Mouse (Mus musculus) bone marrow, adult 2 months (tissue): ENCODE measurements around the gene Dync1i1. TPM values are rescaled to one million over a fixed set of nuclear protein-coding genes. Genes with fewer than 3 reads are reported as not detected.
A peak's percentile ranks its signal among the peaks of the same experiment; 100 is the strongest.

Experiments
- H3K27ac ChIP-seq: fragments of 200-500 bp; 2 replicates; pipeline ENCODE4 v1.5.1; 2012; ENCODE audit warnings: low read depth, mild to moderate bottlenecking, control low read depth, inconsistent platforms, low read length; ENCODE audit not compliant: control insufficient read depth, poor library complexity, insufficient read depth
- H3K4me1 ChIP-seq: fragments of 200-500 bp; 2 replicates; pipeline ENCODE4 v1.6.1; 2011; ENCODE audit warnings: low read length; ENCODE audit not compliant: control insufficient read depth, insufficient read depth
- H3K4me3 ChIP-seq: fragments of 200-500 bp; replicated peaks from 2 replicates; pipeline ENCODE3; 2011; ENCODE audit warnings: mild to moderate bottlenecking, low read depth, low read length, control low read depth; ENCODE audit not compliant: control insufficient read depth
- CTCF ChIP-seq: fragments of 200-500 bp; IDR thresholded peaks from 2 replicates; pipeline ENCODE4 v1.5.1; 2011; ENCODE audit warnings: low read length, control low read depth; ENCODE audit not compliant: control insufficient read depth, insufficient read depth
- POLR2A ChIP-seq: fragments of 200-500 bp; IDR thresholded peaks from 2 replicates; pipeline ENCODE4 v1.6.1; 2011; ENCODE audit warnings: low read depth, mild to moderate bottlenecking, control low read depth, low read length, borderline replicate concordance; ENCODE audit not compliant: control insufficient read depth
- WGBS: fragments of 180-500 bp; shearing (Covaris S2); methylation state at CpG from one replicate; pipeline ENCODE4 v1.1.7; 2018; 5-methylcytosine and 5-hydroxymethylcytosine counted together
- polyA plus RNA-seq: library from polyadenylated mRNA; stranded (reverse); fragments of >200 nt; gene quantifications from 2 replicates; pipeline ENCODE4 v1.2.4, GENCODE M21; 2011; ENCODE audit warnings: low replicate concordance; ENCODE audit not compliant: missing spikeins, insufficient read depth, insufficient read length

The Dync1i1 gene
- polyA plus RNA-seq, 1 experiment: not detected

DNA sequence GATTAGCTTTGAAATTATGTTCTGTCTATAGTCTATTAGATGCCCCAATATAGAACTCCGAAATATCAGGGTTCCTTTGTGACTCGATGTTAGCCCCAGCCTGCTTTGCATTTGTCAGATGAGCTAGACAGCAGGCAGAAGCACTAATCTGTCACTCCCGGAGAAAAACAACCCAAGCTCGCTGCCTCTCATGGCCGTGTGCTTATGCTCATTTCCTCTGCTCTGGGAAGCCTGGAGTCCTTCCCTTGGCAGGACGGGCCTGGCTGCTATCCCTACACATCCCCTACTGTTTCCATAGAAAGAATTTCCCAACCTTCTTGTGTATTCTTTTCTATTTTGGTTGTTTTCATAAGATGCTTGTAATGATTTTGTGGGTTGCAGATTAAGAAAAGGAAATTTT lies 130.1 kb downstream of the Dync1i1 start:
- WGBS: 73% methylated on average over 6 of the region's 6 CpGs
- TF ChIP-seq POLR2A: no peak
- TF ChIP-seq CTCF: no peak
- H3K4me3 ChIP-seq: no peak overlapping the region
- no peaks in the 10 kb centered on the region for H3K4me1 ChIP-seq
- no peak overlapping the region for H3K27ac ChIP-seq

DNA sequence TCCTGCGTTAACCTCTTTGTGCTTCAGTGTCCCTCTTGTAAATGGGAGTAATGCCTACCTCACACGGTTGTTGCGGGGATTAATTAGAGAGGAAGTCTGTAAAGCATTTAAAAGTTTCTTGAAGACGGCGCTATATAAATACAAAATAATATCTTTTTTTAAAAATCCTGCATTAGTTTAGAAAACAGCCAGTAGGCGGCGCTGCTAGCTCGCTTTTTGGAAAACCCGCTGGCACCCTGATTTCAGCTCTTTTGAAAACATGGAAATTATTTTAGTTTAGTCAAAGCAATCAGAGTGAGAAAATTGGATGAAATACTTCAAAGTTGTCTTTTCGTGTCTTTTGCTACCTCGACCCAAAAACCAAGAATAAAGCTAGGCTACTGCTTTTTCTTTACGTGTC lies 132.9 kb downstream of the Dync1i1 start:
- Histone ChIP-seq H3K27ac (no peak overlapping the region), H3K4me1 (no peaks in the 10 kb centered on the region), H3K4me3 (no peak overlapping the region)
- TF ChIP-seq CTCF: peak; percentile 26; the same call in 1 of the 2 replicates
- TF ChIP-seq POLR2A: no peak
- WGBS: 11% methylated on average over 12 of the region's 12 CpGs

DNA sequence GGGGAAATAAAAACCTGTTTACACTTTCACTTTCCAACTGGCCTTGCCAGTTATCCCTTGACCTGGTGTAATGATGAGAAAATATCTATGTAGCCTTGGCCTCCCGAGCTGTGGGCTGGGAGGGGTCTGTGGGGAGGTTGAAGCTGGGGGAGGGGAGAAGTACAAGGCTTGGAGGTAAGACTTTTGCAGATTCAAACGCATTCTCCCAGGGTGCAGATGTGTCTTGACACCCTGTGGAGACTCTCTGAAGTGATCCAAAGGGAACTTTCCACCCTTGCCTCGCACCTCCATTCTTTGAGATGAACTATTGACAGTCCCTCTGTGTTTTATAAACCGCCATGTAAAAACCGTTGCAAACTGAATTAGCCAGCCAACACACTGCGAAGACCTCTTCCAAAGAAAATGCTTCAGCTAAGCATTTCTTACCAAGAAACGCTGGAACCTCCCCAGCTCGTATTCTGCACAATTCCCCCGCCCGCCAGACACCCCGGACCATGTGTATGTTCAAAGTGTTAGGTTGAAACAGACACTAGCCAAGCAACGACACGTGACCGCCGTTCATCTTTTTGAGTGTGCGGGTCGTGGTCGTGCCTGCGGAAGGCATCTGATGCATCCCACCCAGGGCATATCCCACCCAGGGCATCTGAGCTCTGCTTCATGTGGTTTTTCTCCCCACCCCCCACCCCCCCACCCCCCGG lies 133.6 kb downstream of the Dync1i1 start:
- no peak for TF ChIP-seq POLR2A
- TF ChIP-seq CTCF: no peak
- H3K4me1 ChIP-seq: no peaks in the 10 kb centered on the region
- no peak overlapping the region for H3K4me3 ChIP-seq
- no peak overlapping the region for H3K27ac ChIP-seq
- WGBS: 73% methylated on average over 20 of the region's 20 CpGs

DNA sequence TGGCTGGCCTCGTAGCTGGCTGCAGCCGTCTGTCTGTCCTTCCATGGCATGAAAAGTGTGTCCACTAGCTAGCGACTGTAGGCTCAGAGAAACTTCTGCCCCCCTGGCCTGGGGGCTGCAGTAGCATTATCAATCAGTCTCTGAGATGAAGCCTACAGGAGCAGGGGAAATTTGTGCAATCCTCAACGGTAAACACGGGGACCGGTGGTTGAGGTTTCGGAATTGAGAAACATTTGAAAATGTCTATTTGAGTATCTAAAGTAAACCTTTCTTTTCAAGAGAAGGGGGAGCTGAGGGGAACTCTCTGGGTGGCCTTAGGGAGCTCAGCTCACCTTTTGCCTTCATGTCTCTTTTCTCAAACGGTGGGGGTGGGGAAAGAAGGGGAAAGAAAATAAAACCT lies 134.2 kb downstream of the Dync1i1 start:
- Histone ChIP-seq H3K4me3 (no peak overlapping the region), H3K4me1 (no peaks in the 10 kb centered on the region), H3K27ac (no peak overlapping the region)
- 51% methylated on average over 8 of the region's 8 CpGs for WGBS
- TF ChIP-seq POLR2A: no peak
- no peak for TF ChIP-seq CTCF

DNA sequence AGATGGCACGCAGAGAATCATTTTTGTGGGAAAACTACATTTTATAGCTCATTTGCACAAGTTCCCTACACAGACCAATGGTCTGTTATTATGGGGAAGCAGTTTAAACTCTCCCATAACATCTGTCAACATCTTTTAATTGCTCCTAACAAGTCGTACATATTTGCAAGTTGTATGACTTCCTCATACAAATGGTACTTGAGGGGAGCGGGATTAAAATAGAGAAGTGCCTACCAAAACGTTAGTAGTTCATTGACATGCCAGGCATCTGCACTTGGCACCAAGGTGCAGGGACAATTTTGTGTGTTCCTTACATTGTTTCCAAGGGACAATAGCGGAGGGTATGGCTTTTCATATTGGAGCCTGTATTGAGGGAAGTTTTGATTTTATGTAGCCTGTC lies 140.7 kb downstream of the Dync1i1 start:
- Histone ChIP-seq H3K27ac (no peak overlapping the region), H3K4me3 (no peak overlapping the region), H3K4me1 (no peaks in the 10 kb centered on the region)
- WGBS: 34% methylated on average over 5 of the region's 5 CpGs
- TF ChIP-seq CTCF: no peak
- no peak for TF ChIP-seq POLR2A

DNA sequence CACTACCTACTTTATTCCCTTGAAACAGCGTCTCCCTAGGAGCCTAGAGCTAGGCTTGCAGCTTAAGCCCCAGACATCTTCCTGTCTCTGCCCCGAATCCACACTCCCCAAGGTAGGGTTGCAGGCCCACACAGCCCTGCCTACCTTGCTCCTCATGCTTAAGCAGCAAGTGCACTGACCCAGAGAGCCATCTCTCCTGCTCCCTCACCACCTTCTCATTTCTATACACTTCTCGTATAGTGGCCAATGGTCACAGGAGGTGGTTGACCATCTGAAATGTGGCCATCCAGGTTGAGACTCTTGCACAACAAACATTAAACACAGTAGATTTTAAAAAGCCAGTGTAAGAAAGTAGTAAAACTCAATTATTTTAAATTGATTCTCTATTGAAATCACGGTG lies 141.8 kb downstream of the Dync1i1 start:
- no peak overlapping the region for H3K4me3 ChIP-seq
- WGBS: 85% methylated on average over 4 of the region's 4 CpGs
- TF ChIP-seq CTCF (no peak), POLR2A (no peak)

DNA sequence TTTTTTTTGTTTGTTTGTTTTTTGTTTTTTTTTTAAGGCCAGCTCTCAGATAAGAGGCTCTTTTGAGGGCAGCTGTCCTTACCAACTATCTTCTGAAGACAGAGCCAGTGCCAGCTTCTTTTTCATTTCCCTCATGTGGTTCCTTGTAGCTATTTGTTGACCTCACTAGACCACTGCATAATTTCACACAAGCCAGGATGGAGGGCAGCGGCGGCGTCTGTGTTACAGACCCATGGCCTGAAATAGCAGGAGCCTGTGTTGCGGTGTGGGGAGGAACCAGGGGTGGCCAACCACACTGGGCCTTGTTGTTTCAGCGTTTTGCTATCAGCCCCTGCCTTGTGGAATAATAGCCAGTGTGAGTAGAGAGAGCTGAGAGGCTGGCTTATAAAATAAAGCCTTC lies 145.6 kb downstream of the Dync1i1 start:
- Histone ChIP-seq H3K27ac (no peak overlapping the region), H3K4me3 (no peak overlapping the region), H3K4me1 (no peaks in the 10 kb centered on the region)
- WGBS: 64% methylated on average over 5 of the region's 5 CpGs
- no peak for TF ChIP-seq POLR2A
- TF ChIP-seq CTCF: no peak

More for the DNA sequence above, 141.8 kb downstream of the Dync1i1 start:
- Histone ChIP-seq H3K4me1 (no peaks in the 10 kb centered on the region), H3K27ac (no peak overlapping the region)

DNA sequence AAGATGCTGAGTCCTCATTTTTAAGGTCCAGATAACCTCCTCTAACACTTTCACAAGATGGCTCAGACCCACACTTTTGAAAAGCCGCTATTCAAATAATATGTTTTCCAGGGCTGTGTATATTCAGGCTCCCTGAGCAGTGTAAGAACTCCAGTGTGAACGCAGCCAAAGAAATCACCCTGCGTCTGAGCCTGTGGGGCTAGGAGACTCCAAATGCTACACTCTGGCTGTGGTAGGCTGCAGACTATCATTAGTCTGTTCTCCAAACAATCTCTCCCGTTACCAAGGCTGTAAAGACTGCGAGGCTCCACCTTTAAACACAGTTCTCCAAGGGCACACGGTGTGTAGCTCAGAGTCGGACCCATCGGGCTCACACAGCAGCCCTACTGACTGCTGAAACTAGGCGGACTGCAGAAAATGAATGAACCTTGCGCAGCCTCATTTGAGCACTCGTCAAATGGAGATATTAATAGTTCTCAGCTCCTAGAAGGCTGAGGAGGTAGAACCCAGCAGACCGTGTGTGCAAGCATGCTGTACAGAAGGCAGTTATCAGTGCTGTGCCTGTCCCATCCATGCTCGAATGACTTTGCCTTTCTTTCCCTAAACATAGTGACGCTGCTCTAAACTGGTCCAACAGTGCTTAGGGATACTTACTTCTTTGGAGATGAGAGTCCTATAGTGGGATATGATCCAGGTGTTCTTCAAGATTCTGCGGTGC lies 146.3 kb downstream of the Dync1i1 start:
- Histone ChIP-seq H3K27ac (no peak overlapping the region), H3K4me3 (no peak overlapping the region), H3K4me1 (no peaks in the 10 kb centered on the region)
- TF ChIP-seq POLR2A: no peak
- TF ChIP-seq CTCF: no peak
- WGBS: 79% methylated on average over 15 of the region's 15 CpGs
